Mouse (Mus musculus) lung, embryonic 16.5 days (tissue): Measurements from ENCODE around the gene Pcdh7. TPM values are rescaled to one million over a fixed set of nuclear protein-coding genes. Genes with fewer than 3 reads are reported as not detected.

Experiments used
- ATAC-seq: fragments of 200-750 bp; cut with Nextera tagmentation; 2 replicates; pipeline ENCODE4 v1.8.0; 2017; ENCODE audit warnings: low read depth, mild to moderate bottlenecking, moderate library complexity
- H3K27ac ChIP-seq: fragments of 300-500 bp; sonication (generic); 2 replicates; pipeline ENCODE4 v1.5.1; 2014; ENCODE audit warnings: mild to moderate bottlenecking, control low read depth, low read length
- H3K27me3 ChIP-seq: fragments of 300-500 bp; sonication (generic); 2 replicates; pipeline ENCODE4 v1.6.1; 2014; ENCODE audit warnings: low read depth, low read length, mixed read lengths; ENCODE audit not compliant: control insufficient read depth, insufficient read depth
- H3K36me3 ChIP-seq: fragments of 300-500 bp; sonication (generic); 2 replicates; pipeline ENCODE4 v1.6.1; 2014; ENCODE audit warnings: low read length; ENCODE audit not compliant: control insufficient read depth, insufficient read depth
- H3K4me1 ChIP-seq: fragments of 300-500 bp; sonication (generic); replicated peaks from 2 replicates; pipeline ENCODE4 v1.6.1; 2014; ENCODE audit warnings: low read length, mixed read lengths; ENCODE audit not compliant: control insufficient read depth, insufficient read depth
- H3K4me2 ChIP-seq: fragments of 300-500 bp; sonication (generic); 2 replicates; pipeline ENCODE4 v1.6.1; 2014; ENCODE audit warnings: low read depth, low read length, control low read depth
- H3K4me3 ChIP-seq: fragments of 300-500 bp; sonication (generic); 2 replicates; pipeline ENCODE4 v1.5.1; 2014; ENCODE audit warnings: mild to moderate bottlenecking, low read length, control low read depth
- H3K9ac ChIP-seq: fragments of 300-500 bp; sonication (generic); 2 replicates; pipeline ENCODE4 v1.6.1; 2014; ENCODE audit warnings: low read length, control low read depth
- H3K9me3 ChIP-seq: fragments of 300-500 bp; sonication (generic); 2 replicates; pipeline ENCODE4 v1.6.1; 2016; ENCODE audit warnings: low read length; ENCODE audit not compliant: control insufficient read depth
- WGBS: fragments of 180-500 bp; shearing (Covaris S2); extraction: QIAGEN DNeasy Blood & Tissue Kit; methylation state at CpG from one replicate; pipeline ENCODE4 v1.1.7; 2014; 5-methylcytosine and 5-hydroxymethylcytosine counted together
- polyA plus RNA-seq: library from polyadenylated mRNA; unstranded; fragments of >200 nt; fragmentation: Nextera tagmentation; extraction: Ambion mirVana; gene quantifications from 2 replicates; pipeline ENCODE4 v1.2.1, GENCODE M21; 2015

Pcdh7 gene
- polyA plus RNA-seq, 1 experiment from 2014 or later: 2.8 TPM

DNA sequence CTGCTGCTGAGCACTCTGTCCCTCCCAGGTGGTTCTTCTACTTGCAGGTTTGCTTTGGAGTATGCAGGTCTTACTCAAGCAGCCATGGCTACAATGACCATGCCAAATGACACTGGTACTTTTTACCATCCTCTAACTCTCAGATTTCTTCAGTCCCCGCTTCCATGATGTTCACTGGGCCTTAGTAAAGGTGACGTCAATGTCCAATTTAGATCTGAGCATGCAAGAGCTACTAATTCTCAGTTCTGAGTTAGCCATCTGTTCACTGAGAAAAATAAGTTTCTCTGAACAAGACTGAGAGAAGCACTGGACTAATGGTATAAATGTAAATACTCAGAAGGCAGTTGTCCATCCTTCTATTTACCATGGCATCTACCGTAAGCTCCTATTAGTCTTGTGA, 457.8 kb downstream of the Pcdh7 start:
- no peak for ATAC-seq
- Histone ChIP-seq H3K36me3 (no peaks in the 10 kb centered on the region), H3K27me3 (no peaks in the 10 kb centered on the region), H3K4me2 (no peak overlapping the region), H3K27ac (no peak overlapping the region), H3K9ac (no peak overlapping the region), H3K4me1 (no peaks in the 10 kb centered on the region), H3K9me3 (no peaks in the 10 kb centered on the region), H3K4me3 (no peak overlapping the region)
- 92% methylated on average over 3 of the region's 3 CpGs for WGBS
